Mouse (Mus musculus) intestine, embryonic 14.5 days (tissue): Measurements from ENCODE around the gene Gltp. TPM values are rescaled to one million over a fixed set of nuclear protein-coding genes. Genes with fewer than 3 reads are reported as not detected.

ENCODE experiments used
- ATAC-seq: fragments of 200-750 bp; cut with Nextera tagmentation; replicated peaks from 2 replicates; pipeline ENCODE4 v1.8.0; 2017; ENCODE audit warnings: low read depth, moderate number of reproducible peaks, moderate TSS enrichment, moderate library complexity; ENCODE audit not compliant: low FRiP score, low TSS enrichment
- DNase-seq: peaks from one replicate; pipeline ENCODE4 v3.0.0-alpha.2; 2018; ENCODE audit warnings: low spot score
- H3K27ac ChIP-seq: fragments of 300-500 bp; sonication (generic); 2 replicates; pipeline ENCODE4 v1.5.1; 2014; ENCODE audit warnings: low read depth, mild to moderate bottlenecking, control low read depth
- H3K27me3 ChIP-seq: fragments of 300-500 bp; sonication (generic); replicated peaks from 2 replicates; pipeline ENCODE4 v1.6.1; 2014; ENCODE audit warnings: low read length, control low read depth; ENCODE audit not compliant: control insufficient read depth, insufficient read depth
- H3K36me3 ChIP-seq: fragments of 300-500 bp; sonication (generic); 2 replicates; pipeline ENCODE4 v1.6.1; 2014; ENCODE audit warnings: low read length, control low read depth; ENCODE audit not compliant: control insufficient read depth, insufficient read depth
- H3K4me1 ChIP-seq: fragments of 300-500 bp; sonication (generic); replicated peaks from 2 replicates; pipeline ENCODE4 v1.6.1; 2014; ENCODE audit warnings: low read length, control low read depth, mixed read lengths; ENCODE audit not compliant: control insufficient read depth, insufficient read depth
- H3K4me2 ChIP-seq: fragments of 300-500 bp; sonication (generic); 2 replicates; pipeline ENCODE4 v1.6.1; 2014; ENCODE audit warnings: low read length
- H3K4me3 ChIP-seq: fragments of 300-500 bp; sonication (generic); 2 replicates; pipeline ENCODE4 v1.5.1; 2014; ENCODE audit warnings: low read depth, low read length, control low read depth, mixed read lengths
- H3K9ac ChIP-seq: fragments of 300-500 bp; sonication (generic); 2 replicates; pipeline ENCODE4 v1.6.1; 2014; ENCODE audit warnings: mild to moderate bottlenecking, low read length
- H3K9me3 ChIP-seq: fragments of 300-500 bp; sonication (generic); 2 replicates; pipeline ENCODE4 v1.6.1; 2016; ENCODE audit warnings: low read length, control low read depth; ENCODE audit not compliant: control insufficient read depth
- WGBS: fragments of 180-500 bp; shearing (Covaris S2); extraction: QIAGEN DNeasy Blood & Tissue Kit; methylation state at CpG from one replicate; pipeline ENCODE4 v1.1.7; 2014; 5-methylcytosine and 5-hydroxymethylcytosine counted together
- polyA plus RNA-seq: library from polyadenylated mRNA; unstranded; fragments of >200 nt; fragmentation: Nextera tagmentation; extraction: Ambion mirVana; gene quantifications from 2 replicates; pipeline ENCODE4 v1.2.1, GENCODE M21; 2014

The Gltp gene
- polyA plus RNA-seq, 1 experiment from 2014 or later: 74.7 TPM

- DNase-seq (no peak), ATAC-seq (no peak)
- Histone ChIP-seq H3K36me3 (peaks cover 54% of the 10 kb centered on the region), H3K27ac (no peak overlapping the region), H3K4me2 (no peak overlapping the region), H3K4me3 (no peak overlapping the region), H3K27me3 (no peaks in the 10 kb centered on the region), H3K4me1 (no peaks in the 10 kb centered on the region), H3K9ac (no peak overlapping the region), H3K9me3 (no peaks in the 10 kb centered on the region)
- WGBS: 92% methylated on average over 13 of the region's 13 CpGs
These were observed 32.1 kb upstream of the Gltp start for GRCm38 (mm10) chr5:114722846-114723245.

- Histone ChIP-seq H3K9ac (no peak overlapping the region), H3K27me3 (no peaks in the 10 kb centered on the region), H3K4me1 (no peaks in the 10 kb centered on the region), H3K4me2 (no peak overlapping the region), H3K4me3 (no peak overlapping the region), H3K9me3 (no peaks in the 10 kb centered on the region), H3K36me3 (peaks cover 56% of the 10 kb centered on the region), H3K27ac (no peak overlapping the region)
- 90% methylated on average over 10 of the region's 10 CpGs for WGBS
- DNase-seq (no peak), ATAC-seq (no peak)
These were observed 31.2 kb upstream of the Gltp start for GRCm38 (mm10) chr5:114721969-114722368.

- 86% methylated on average over 11 of the region's 11 CpGs for WGBS
- no peak overlapping the region for H3K4me3 ChIP-seq
- no peak overlapping the region for H3K27ac ChIP-seq
- no peaks in the 10 kb centered on the region for H3K9me3 ChIP-seq
- H3K36me3 ChIP-seq: peaks cover 62% of the 10 kb centered on the region
- H3K4me2 ChIP-seq: no peak overlapping the region
- ATAC-seq (no peak), DNase-seq (no peak)
- H3K9ac ChIP-seq: no peak overlapping the region
- H3K27me3 ChIP-seq: no peaks in the 10 kb centered on the region
- no peaks in the 10 kb centered on the region for H3K4me1 ChIP-seq
These were observed 30.0 kb upstream of the Gltp start for GRCm38 (mm10) chr5:114720784-114721183.

GRCm38 (mm10) chr5:114719928-114720270 is 29.1 kb upstream of the Gltp start:
- Histone ChIP-seq H3K4me3 (no peak overlapping the region), H3K27ac (no peak overlapping the region)

GRCm38 (mm10) chr5:114719003-114719927 is 28.5 kb upstream of the Gltp start:
- Histone ChIP-seq H3K36me3 (peaks cover 77% of the 10 kb centered on the region), H3K9ac (no peak overlapping the region), H3K9me3 (no peaks in the 10 kb centered on the region), H3K4me2 (no peak overlapping the region), H3K4me1 (no peaks in the 10 kb centered on the region), H3K27ac (no peak overlapping the region), H3K4me3 (no peak overlapping the region), H3K27me3 (no peaks in the 10 kb centered on the region)
- DNase-seq (peak; percentile 65), ATAC-seq (peak; percentile 88)
- 79% methylated on average over 20 of the region's 20 CpGs for WGBS

More at GRCm38 (mm10) chr5:114719928-114720270, 29.1 kb upstream of the Gltp start:
- no peak overlapping the region for H3K9ac ChIP-seq
- H3K9me3 ChIP-seq: no peaks in the 10 kb centered on the region
- no peaks in the 10 kb centered on the region for H3K27me3 ChIP-seq
- H3K4me2 ChIP-seq: no peak overlapping the region
- DNase-seq (no peak), ATAC-seq (no peak)
- H3K36me3 ChIP-seq: peaks cover 71% of the 10 kb centered on the region
- no peaks in the 10 kb centered on the region for H3K4me1 ChIP-seq
- 96% methylated on average over 6 of the region's 6 CpGs for WGBS

GRCm38 (mm10) chr5:114718483-114718882 is 27.7 kb upstream of the Gltp start:
- no peak overlapping the region for H3K27ac ChIP-seq
- H3K4me2 ChIP-seq: no peak overlapping the region
- H3K27me3 ChIP-seq: no peaks in the 10 kb centered on the region
- no peaks in the 10 kb centered on the region for H3K4me1 ChIP-seq
- ATAC-seq (no peak), DNase-seq (no peak)
- H3K4me3 ChIP-seq: no peak overlapping the region
- H3K9ac ChIP-seq: no peak overlapping the region
- WGBS: 83% methylated on average over 13 of the region's 13 CpGs
- H3K9me3 ChIP-seq: no peaks in the 10 kb centered on the region
- H3K36me3 ChIP-seq: peaks cover 81% of the 10 kb centered on the region

- no peak overlapping the region for H3K27ac ChIP-seq
- no peak overlapping the region for H3K9ac ChIP-seq
- 94% methylated on average over 8 of the region's 8 CpGs for WGBS
- H3K36me3 ChIP-seq: peaks cover 86% of the 10 kb centered on the region
- ATAC-seq: no peak
- no peaks in the 10 kb centered on the region for H3K4me1 ChIP-seq
- H3K4me2 ChIP-seq: no peak overlapping the region
- H3K27me3 ChIP-seq: no peaks in the 10 kb centered on the region
- H3K9me3 ChIP-seq: no peaks in the 10 kb centered on the region
- no peak for DNase-seq
- no peak overlapping the region for H3K4me3 ChIP-seq
These were observed 27.2 kb upstream of the Gltp start for GRCm38 (mm10) chr5:114717937-114718336.

- H3K4me2 ChIP-seq: no peak overlapping the region
- no peak for DNase-seq
- no peaks in the 10 kb centered on the region for H3K4me1 ChIP-seq
- no peak overlapping the region for H3K9ac ChIP-seq
- 93% methylated on average over 12 of the region's 12 CpGs for WGBS
- peaks cover 83% of the 10 kb centered on the region for H3K36me3 ChIP-seq
- H3K27ac ChIP-seq: no peak overlapping the region
- H3K27me3 ChIP-seq: no peaks in the 10 kb centered on the region
- no peak overlapping the region for H3K4me3 ChIP-seq
- H3K9me3 ChIP-seq: no peaks in the 10 kb centered on the region
- ATAC-seq: no peak
These were observed 26.5 kb upstream of the Gltp start for GRCm38 (mm10) chr5:114717292-114717691.

- ATAC-seq (no peak), DNase-seq (no peak)
- no peaks in the 10 kb centered on the region for H3K27me3 ChIP-seq
- no peaks in the 10 kb centered on the region for H3K4me1 ChIP-seq
- H3K9me3 ChIP-seq: no peaks in the 10 kb centered on the region
- no peak overlapping the region for H3K4me2 ChIP-seq
- H3K36me3 ChIP-seq: peaks cover 77% of the 10 kb centered on the region
- H3K9ac ChIP-seq: no peak overlapping the region
- 94% methylated on average over 18 of the region's 18 CpGs for WGBS
- no peak overlapping the region for H3K4me3 ChIP-seq
- no peak overlapping the region for H3K27ac ChIP-seq
These were observed 23.8 kb upstream of the Gltp start for GRCm38 (mm10) chr5:114714551-114714950.
